Mouse (Mus musculus): ENCODE measurements around the gene Emc6.

DNA sequence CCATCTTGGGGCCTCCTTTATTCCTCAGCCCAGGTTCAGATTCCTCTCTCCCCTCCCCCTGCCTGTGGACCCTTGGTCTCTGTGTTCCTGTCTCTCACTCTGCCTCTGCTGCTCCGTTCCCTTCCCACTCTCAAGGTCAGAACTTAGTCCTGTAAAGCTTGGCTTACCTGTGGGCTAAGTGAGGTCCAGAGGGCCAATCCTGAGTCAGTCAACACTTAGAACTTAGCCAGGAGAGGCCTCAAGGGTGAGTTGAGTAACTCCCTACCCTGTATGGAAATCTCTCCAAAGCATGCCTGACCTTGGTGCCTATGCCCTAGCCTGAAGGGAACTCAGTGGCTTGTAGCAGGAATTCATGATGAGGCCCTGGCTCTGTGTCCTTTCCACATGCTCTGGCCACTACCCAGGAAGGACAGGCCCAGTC lies 32.6 kb downstream of the Emc6 start:
- TF ChIP-seq CTCF (IDR thresholded peaks at IDR 0.05; ENCODE audit: insufficient read depth, low read length) (no peak), POLR2A (IDR thresholded peaks at IDR 0.05; ENCODE audit: borderline replicate concordance, extremely low read depth, low read depth, low read length) (no peak)

Measured in lung, adult 2 months (tissue).